Mouse (Mus musculus) cerebellum, postnatal 4 days (tissue): ENCODE results near the gene Cd33.

Source experiments
- DNase-seq, 2 experiments: peaks; one replicate each; pipeline ENCODE4 v3.0.0; 2022; ENCODE audit warnings: low spot score in 2 of 2, mixed read lengths in 1 of 2

Cd33 gene

DNA sequence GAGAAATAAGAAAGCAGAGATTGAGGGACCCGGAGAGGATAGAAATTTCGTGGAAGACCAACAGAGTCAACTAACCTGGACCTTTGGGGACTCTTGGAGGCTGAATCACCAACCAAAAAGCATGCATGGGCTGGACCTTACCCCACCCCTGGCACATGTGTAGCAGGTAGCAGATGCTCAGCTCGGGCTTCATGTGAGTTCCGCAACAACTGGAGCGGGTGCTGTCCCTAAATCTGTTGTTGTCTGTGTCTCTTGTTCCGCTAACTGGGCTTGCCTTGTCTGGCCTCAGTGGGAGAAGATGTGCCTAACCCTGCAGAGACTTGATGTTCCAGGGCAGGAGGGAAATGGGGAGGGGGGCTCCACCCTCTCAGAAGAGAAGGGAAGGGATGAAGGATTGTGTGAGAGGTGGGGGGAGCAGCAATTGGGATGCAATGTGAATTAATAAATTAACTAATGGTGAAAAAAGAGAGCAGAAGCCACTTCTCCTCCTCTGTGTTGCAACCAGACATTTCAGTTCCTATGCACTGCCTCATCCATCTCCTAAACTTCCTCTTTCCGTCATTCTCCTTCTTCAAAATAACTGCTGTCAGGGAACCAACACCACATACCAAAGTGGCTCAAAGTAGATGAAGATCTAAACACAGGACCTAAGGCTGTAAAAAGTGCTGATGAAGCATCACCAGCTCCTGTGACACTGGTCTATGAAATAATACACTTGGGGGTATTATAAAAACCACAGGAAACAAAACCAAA, at the start of gene Cd33:
Cd33 (minus strand) TSS at position 204 of the 753 bp plus-strand sequence.
- no peak for DNase-seq

GRCm38 (mm10) chr7:43584790-43585189, 40.6 kb upstream of the Cd33 start:
- DNase-seq = no peak

- DNase-seq = no peak
Observed at GRCm38 (mm10) chr7:43580526-43580925, 36.3 kb upstream of the Cd33 start.

GRCm38 (mm10) chr7:43579440-43580171, 35.4 kb upstream of the Cd33 start, which contains the start of gene Zfp719:
Gene Zfp719 (plus strand): TSS chr7:43579610.
- DNase-seq = peak; percentile 66 to 83

- DNase-seq = no peak
Observed at GRCm38 (mm10) chr7:43571216-43571615, 27.0 kb upstream of the Cd33 start.

GRCm38 (mm10) chr7:43563300-43563699, 19.1 kb upstream of the Cd33 start:
- no peak for DNase-seq

DNA sequence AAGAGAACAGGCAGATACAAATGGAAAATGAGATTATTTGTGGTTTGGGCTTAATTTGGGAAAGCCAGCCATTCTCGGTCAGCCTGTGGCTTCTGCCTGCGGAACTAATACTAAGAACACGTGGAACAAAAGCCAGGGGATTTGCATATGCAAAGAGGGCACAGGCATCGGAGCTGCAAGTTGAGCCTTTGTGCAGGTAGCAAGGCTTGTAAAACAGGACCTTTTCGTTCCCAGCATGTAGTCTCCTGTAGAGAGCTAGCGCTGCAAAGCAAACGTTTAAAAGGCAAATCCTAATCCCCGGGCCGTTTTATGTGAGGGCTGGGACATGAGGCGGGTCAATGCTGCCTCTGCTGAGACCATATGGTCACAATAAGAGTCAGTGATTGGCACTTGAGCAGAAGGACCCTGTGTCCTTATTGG, 18.4 kb upstream of the Cd33 start:
- peak in 1 of 2 experiments; percentile 23 for DNase-seq

GRCm38 (mm10) chr7:43562006-43562633, 17.9 kb upstream of the Cd33 start, which contains the start of gene Zfp658:
Gene Zfp658 (plus strand): TSS chr7:43562256.
- DNase-seq = peak; percentile 69 to 83

DNA sequence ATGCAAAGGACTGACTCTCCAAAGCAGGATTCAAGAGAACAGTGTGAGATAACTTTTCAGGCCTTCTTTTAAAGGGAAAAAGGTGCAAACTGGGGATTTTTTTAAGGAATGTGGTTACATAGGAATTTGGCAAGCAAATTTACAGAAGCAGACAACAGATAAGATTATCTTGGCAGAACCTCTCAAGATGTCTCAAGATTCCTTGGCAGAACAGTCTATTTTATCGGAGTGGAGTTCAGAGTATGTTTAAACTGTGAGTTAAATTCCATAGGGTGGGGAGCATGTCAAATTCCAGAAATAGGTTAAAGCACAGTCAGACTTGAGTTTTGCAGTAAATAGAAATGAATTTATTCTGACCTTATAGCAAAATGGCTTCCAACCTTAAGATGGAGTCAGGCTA, 12.7 kb upstream of the Cd33 start:
- DNase-seq = no peak

GRCm38 (mm10) chr7:43555351-43555750, 11.1 kb upstream of the Cd33 start:
- DNase-seq = no peak

GRCm38 (mm10) chr7:43554550-43554949, 10.3 kb upstream of the Cd33 start:
- DNase-seq = no peak

DNA sequence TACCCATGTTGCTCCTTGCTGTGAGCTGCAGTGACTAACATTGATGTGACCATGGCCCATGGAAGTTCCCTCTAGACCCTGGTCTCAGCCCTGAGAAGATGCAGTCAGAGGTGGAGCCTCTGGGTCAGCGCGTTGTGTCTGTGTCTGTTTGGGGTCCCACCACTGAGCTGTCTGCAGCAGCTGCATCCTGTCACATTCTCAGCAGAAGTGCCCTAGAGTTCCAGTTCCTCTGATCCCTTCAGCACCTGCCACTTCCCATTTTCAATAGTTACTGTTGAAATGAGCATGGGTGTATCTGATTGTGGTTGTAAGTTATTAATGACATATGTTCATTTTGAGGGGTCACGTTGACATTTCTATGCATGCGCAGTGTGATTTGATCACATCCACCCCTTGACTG, 8.9 kb upstream of the Cd33 start:
- no peak for DNase-seq

DNA sequence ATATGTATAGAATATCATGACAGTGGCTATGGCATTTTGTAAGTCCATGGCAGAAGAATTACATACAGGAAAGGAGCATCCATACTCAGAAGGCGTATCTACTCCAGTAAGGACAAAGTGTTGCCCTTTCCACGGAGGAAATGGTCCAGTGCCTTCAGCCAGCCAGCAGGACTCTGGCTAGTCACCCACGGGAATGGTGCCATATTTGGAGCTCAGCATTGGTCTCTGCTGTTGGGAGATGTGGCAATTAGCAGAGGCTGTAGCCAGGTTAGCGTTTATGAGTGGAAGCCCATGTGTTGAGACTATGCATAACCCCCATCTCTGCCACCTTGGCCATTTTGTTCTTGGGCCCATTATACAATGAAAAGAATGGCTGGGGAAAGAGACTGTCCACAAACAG, 4.0 kb upstream of the Cd33 start:
- DNase-seq = no peak

GRCm38 (mm10) chr7:43547666-43548065, 3.4 kb upstream of the Cd33 start:
- DNase-seq = no peak

DNA sequence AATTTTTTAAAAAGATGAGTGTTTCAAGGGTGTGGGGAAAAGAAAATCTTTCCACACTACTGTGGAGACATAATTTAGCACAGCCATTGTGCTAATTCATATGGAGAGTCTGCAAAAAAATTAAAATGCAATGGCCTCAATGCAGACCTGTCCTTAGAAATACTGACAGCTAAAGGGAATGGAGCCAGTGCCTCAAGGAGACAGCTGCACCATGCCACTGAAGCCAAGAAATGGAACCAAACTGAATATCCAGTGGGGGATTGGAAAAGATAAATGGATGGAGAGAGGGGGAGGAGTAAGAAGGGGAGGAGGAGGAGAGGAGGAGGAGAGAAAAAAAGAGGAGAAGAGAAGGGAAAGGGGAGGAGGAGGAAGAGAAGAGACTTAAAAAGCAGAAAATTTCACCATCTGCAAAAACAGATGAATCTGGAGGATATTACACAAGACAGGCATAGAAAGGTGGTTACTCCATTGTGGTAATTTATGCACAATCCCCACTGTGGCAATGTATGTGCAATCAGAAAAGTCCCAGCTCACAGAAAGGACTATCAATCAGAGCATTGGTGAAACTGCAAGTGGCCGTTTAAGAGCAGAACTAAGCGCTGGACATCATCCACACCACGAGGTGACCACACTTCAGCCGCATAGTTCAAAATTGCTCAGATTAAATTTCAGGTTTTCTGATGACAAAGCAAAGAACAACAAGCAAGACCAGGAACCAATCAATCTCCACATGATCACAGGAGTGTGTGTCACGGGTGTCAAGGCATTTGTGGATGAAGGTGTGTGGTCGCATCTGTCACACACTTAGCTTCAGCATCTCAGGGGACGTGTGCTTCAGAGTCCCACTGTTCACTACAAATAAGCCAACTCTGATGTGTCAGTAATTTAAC, 1.7 kb upstream of the Cd33 start:
- DNase-seq = no peak

GRCm38 (mm10) chr7:43538524-43538923, 5.7 kb downstream of the Cd33 start:
- no peak for DNase-seq

- DNase-seq = no peak
Observed at GRCm38 (mm10) chr7:43532936-43533505, 11.2 kb downstream of the Cd33 start.

DNA sequence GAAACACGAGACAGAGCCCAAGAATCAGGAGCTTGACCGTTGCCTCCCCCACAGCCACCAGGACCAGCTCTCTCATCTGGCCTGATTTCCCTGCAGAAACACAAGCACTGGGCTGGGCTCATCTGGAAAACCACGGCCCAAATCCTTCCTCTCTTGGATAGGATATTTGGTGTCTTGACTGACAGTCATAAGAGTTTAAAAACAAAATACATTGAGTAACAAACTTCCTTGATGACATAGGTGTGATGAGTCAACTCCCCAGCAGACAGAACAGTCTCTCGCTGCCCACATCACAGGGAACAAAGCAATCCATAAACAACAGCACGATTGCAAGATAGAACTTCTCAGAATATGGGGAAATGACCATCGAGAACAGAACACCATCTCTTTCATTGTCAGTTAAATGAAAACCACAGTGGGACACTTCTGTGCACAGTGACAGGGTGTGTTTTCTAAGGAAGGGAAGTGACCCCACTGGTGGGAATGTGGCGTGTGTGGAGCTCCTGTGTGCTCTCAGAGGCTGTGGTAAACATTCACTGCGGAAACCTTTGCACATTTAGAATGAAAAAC, 13.9 kb downstream of the Cd33 start:
- DNase-seq = no peak

DNA sequence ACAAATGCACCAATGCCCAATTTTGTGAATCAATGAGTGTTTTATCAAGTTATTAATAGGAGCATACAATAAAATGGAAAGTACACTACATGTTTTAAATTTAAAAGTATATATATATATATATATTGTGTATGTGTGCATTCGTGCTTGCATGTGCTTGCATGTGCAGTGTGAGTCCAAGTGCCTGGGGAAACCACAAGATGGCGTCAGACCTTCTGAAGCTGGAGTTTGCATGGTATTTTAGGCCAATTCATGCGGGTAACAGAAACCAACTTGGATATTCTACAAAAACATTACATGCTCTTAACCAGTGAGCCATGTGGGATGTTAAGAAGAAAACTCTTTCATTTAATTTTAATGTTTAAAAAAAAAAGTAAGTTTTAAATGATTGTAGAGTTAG, 18.9 kb downstream of the Cd33 start:
- DNase-seq = no peak

- no peak for DNase-seq
Observed at GRCm38 (mm10) chr7:43522776-43523175, 21.5 kb downstream of the Cd33 start.

GRCm38 (mm10) chr7:43518341-43518740, 25.9 kb downstream of the Cd33 start:
- DNase-seq = peak in 1 of 2 experiments; percentile 24
